Mouse (Mus musculus) layer of hippocampus, postnatal 14 days (tissue): ENCODE measurements at regions not wholly inside any gene's neighbourhood (a gene's known extent, or its start where the extent isn't known, plus 50 kb on each side); places are given as distances from the start of the nearest gene placed in this dataset.

Source experiments
- DNase-seq, 2 experiments: peaks; one replicate each; pipeline ENCODE4 v3.0.0; 2021 to 2022; ENCODE audit warnings: low spot score in 2 of 2, mixed read lengths in 1 of 2

DNA sequence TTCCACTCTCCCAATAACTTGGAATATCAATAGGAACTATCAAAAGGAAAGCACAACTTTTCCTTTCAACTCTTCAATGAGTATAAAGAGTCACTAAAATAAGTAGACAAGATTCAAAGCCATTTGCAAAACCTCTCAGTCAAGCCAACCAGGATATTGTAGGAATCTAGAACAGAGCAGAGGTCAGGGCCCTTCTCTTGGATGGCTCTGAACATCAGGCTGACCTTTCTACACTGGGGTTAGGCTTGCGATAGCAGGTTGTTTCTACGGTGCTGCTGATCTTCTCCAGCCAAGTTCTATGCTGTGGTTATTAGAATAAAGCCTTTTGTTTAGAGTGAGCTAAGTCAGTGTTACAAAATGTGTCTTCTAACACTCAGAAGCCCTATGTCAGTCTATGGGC lies 658.6 kb downstream of the Ofcc1 start:
- DNase-seq: no peak

DNA sequence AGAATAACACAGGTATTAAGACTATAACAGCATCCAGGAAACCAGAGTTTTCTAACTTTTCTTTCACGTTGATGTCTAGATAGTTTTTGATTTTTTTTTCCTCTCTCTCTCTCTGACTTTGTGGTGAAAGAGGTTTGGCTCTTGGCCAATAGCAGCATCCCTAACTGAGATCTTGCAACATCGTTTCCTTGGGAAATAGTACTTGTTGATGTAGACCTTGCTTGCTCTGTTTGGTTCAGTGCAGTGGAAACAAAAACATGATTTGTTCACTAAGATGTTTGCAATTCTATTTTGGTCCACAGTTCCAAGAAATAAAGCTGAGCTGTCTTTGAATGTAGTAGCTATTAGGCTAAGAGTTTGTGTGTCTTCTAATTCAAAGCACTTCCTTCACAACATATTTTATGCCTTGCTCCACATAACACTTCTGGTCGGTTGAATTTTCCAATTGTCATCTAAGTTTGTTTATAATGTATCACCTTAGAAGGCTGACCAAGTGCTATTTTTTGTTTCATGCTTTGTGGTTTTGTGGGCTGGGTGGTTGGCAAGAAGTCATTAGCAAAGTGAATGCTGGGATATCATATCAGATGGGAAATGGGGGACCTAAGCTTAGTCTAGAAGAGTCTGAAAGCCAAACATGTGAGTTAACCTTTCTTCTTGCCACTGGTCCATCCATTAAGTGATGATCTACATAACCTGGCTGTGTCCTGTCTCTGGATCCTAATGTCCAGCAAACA lies 669.8 kb downstream of the Ofcc1 start:
- DNase-seq: no peak

DNA sequence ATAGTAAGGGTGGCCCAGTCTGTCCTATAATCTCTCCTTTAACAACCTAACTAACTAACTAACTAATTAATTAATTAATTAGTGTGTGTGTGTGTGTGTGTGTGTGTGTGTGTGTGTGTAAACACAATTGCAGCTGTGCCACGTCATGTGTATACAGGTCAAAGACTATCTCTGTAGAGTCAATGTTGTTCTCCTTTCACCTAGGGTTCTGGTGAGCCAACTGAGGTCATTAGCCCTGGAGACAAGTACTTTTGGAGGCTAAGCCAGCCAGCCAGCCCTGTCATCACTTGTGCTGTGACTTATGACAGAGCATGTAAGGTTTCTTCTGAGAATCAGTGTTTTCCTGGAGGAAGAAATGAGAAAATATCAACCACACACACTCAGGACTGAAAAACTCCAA lies 696.7 kb downstream of the Ofcc1 start:
- no peak for DNase-seq

DNA sequence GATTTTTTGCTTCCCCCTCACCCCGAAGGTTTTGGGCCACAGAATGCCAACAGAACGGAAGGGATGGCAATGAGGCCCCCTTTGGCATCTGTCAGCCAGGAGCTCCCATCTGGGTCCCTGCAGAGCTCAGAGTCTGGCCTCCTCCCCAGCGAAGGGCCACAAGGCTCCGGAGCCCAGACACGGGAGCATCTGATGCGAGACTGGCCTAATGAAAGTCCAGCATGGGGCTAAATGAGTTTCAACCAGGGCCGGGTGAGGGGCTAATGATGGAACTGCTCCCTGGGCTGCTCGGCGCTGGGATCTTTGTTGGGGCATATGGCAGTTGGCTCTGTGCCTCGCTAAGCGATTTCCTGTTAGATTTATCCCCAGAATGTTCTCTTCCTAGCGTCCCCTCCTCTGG lies 688.8 kb upstream of the Slc35b3 start:
- DNase-seq: peak; percentile 3 to 9

DNA sequence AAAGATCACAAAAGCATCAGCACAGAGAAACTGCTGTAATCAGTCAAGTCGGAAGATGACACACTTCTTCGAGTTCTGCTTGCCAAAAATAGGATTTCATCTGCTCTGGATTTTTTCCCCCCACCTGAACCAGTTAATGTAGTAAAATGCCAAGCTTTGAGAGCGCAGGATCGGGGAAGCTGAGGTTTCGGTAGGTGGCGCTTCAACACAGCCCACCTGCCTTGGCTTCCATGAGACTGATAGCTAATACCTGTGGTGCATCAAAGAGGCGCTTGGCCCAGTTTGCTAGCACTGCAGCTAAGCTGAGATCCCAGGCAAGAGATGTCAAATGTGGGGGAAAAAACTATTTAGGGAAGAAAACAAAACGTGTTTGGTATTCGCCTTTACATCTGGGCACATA lies 686.7 kb upstream of the Slc35b3 start:
- DNase-seq: peak; percentile 54 to 58

DNA sequence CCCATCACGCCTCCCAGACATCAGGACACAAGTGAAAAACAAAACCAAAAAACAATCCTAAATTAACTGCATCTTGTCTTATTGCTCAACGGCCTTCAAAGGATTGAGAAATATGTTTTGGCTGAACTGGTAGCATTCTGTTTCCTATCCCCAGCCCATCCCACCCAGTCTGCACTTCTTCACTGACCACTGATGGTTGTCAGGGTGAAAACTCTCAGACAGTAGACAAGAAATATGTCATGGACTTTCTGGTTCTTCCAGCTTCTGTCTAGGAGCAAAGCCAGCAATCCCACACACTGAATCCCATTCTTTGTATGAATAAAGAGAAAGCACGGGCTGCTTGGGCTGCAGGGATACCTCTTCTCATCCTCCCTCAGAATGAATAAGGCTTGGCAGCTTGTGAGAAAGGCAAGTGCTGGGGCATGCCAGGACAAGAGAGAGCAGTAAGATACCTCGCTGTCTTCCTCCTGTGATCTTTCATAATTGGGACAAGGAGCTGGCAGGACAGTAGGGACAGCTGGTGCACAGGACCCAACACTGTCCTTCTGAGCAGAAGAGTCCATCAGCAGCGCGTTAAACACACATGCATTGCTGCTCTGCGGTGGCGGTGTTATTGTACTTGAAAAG lies 670.9 kb upstream of the Slc35b3 start:
- peak; percentile 5 to 9 for DNase-seq
